Mouse (Mus musculus): ENCODE results near the gene Nell1.

GRCm38 (mm10) chr7:50549572-50549971 is 574.9 kb downstream of the Nell1 start:
- TF ChIP-seq CTCF (IDR thresholded peaks at IDR 0.05; ENCODE audit: control insufficient read depth, insufficient read depth, insufficient replicate concordance, low read depth, low read length) (no peak), POLR2A (IDR thresholded peaks at IDR 0.05; ENCODE audit: control insufficient read depth, low read depth, low read length) (no peak)

Data from testis, adult 2 months (tissue).